Mouse (Mus musculus) heart, embryonic 12.5 days (tissue): ENCODE measurements around the gene Zfp277. TPM values are rescaled to one million over a fixed set of nuclear protein-coding genes. Genes with fewer than 3 reads are reported as not detected.

Experiments
- ATAC-seq: fragments of 200-750 bp; cut with Nextera tagmentation; 2 replicates; pipeline ENCODE4 v1.8.0; 2017; ENCODE audit warnings: moderate TSS enrichment, moderate library complexity; ENCODE audit not compliant: insufficient number of reproducible peaks, low FRiP score
- H3K27ac ChIP-seq: fragments of 300-500 bp; sonication (generic); 2 replicates; pipeline ENCODE4 v1.5.1; 2016; ENCODE audit warnings: mild to moderate bottlenecking, moderate library complexity; ENCODE audit not compliant: poor library complexity, severe bottlenecking
- H3K27me3 ChIP-seq: fragments of 300-500 bp; sonication (generic); replicated peaks from 2 replicates; pipeline ENCODE4 v1.6.1; 2016; ENCODE audit warnings: mild to moderate bottlenecking, moderate library complexity
- H3K36me3 ChIP-seq: fragments of 300-500 bp; sonication (generic); 2 replicates; pipeline ENCODE4 v1.6.1; 2016; ENCODE audit warnings: mild to moderate bottlenecking, moderate library complexity
- H3K4me1 ChIP-seq: fragments of 300-500 bp; sonication (generic); replicated peaks from 2 replicates; pipeline ENCODE4 v1.6.1; 2016; ENCODE audit warnings: mild to moderate bottlenecking
- H3K4me2 ChIP-seq: fragments of 300-500 bp; sonication (generic); 2 replicates; pipeline ENCODE4 v1.6.1; 2016; ENCODE audit warnings: mild to moderate bottlenecking, moderate library complexity
- H3K4me3 ChIP-seq: fragments of 300-500 bp; sonication (generic); 2 replicates; pipeline ENCODE4 v1.5.1; 2016; ENCODE audit warnings: mild to moderate bottlenecking
- H3K9ac ChIP-seq: fragments of 300-500 bp; sonication (generic); 2 replicates; pipeline ENCODE4 v1.6.1; 2016; ENCODE audit warnings: mild to moderate bottlenecking, moderate library complexity
- H3K9me3 ChIP-seq: fragments of 300-500 bp; sonication (generic); replicated peaks from 2 replicates; pipeline ENCODE4 v1.6.1; 2016; ENCODE audit warnings: mild to moderate bottlenecking, moderate library complexity
- WGBS: fragments of 180-500 bp; shearing (Covaris S2); methylation state at CpG from one replicate; pipeline ENCODE4 v1.1.7; 2016; 5-methylcytosine and 5-hydroxymethylcytosine counted together
- polyA plus RNA-seq: library from polyadenylated mRNA; unstranded; fragments of >200 nt; fragmentation: Nextera tagmentation; extraction: Ambion mirVana; gene quantifications from 2 replicates; pipeline ENCODE4 v1.2.1, GENCODE M21; 2016

The Zfp277 gene
- polyA plus RNA-seq, 1 experiment from 2014 or later = 25.6 TPM

GRCm38 (mm10) chr12:40286539-40286938 lies 159.2 kb downstream of the Zfp277 start:
- 81% methylated on average over 4 of the region's 4 CpGs for WGBS
- H3K4me2 ChIP-seq = no peak overlapping the region
- H3K36me3 ChIP-seq = no peaks in the 10 kb centered on the region
- H3K9me3 ChIP-seq = peaks cover 18% of the 10 kb centered on the region
- H3K4me1 ChIP-seq = no peaks in the 10 kb centered on the region
- ATAC-seq = no peak
- no peaks in the 10 kb centered on the region for H3K27me3 ChIP-seq
- H3K4me3 ChIP-seq = no peak overlapping the region
- H3K9ac ChIP-seq = no peak overlapping the region
- no peak overlapping the region for H3K27ac ChIP-seq

- no peak overlapping the region for H3K27ac ChIP-seq
- H3K27me3 ChIP-seq = no peaks in the 10 kb centered on the region
- no peak overlapping the region for H3K4me3 ChIP-seq
- no peak overlapping the region for H3K9ac ChIP-seq
- H3K4me1 ChIP-seq = no peaks in the 10 kb centered on the region
- 87% methylated on average over 4 of the region's 4 CpGs for WGBS
- no peak overlapping the region for H3K4me2 ChIP-seq
- no peak for ATAC-seq
- H3K9me3 ChIP-seq = no peaks in the 10 kb centered on the region
- H3K36me3 ChIP-seq = no peaks in the 10 kb centered on the region
Observed at GRCm38 (mm10) chr12:40280596-40281325, 164.9 kb downstream of the Zfp277 start.

- H3K9me3 ChIP-seq = no peaks in the 10 kb centered on the region
- H3K4me3 ChIP-seq = no peak overlapping the region
- H3K4me1 ChIP-seq = 0 out of 2 replicates have a peak, but pooled peaks cover 4% of the 10 kb centered on the region
- no peaks in the 10 kb centered on the region for H3K36me3 ChIP-seq
- H3K4me2 ChIP-seq = no peak overlapping the region
- WGBS = 76% methylated on average over 3 of the region's 3 CpGs
- no peak overlapping the region for H3K27ac ChIP-seq
- H3K9ac ChIP-seq = no peak overlapping the region
- no peak for ATAC-seq
- H3K27me3 ChIP-seq = no peaks in the 10 kb centered on the region
Observed at GRCm38 (mm10) chr12:40277581-40277980, 168.1 kb downstream of the Zfp277 start.

GRCm38 (mm10) chr12:40274931-40275330 lies 170.8 kb downstream of the Zfp277 start:
- no peaks in the 10 kb centered on the region for H3K36me3 ChIP-seq
- no peaks in the 10 kb centered on the region for H3K27me3 ChIP-seq
- H3K4me1 ChIP-seq = 0 out of 2 replicates have a peak, but pooled peaks cover 4% of the 10 kb centered on the region
- H3K4me2 ChIP-seq = no peak overlapping the region
- H3K4me3 ChIP-seq = no peak overlapping the region
- no peaks in the 10 kb centered on the region for H3K9me3 ChIP-seq
- no peak for ATAC-seq
- H3K9ac ChIP-seq = no peak overlapping the region
- no peak overlapping the region for H3K27ac ChIP-seq

- Histone ChIP-seq H3K9me3 (no peaks in the 10 kb centered on the region), H3K4me2 (no peak overlapping the region), H3K27me3 (no peaks in the 10 kb centered on the region), H3K36me3 (no peaks in the 10 kb centered on the region), H3K9ac (no peak overlapping the region), H3K4me3 (no peak overlapping the region), H3K4me1 (0 out of 2 replicates have a peak, but pooled peaks cover 4% of the 10 kb centered on the region), H3K27ac (no peak overlapping the region)
- ATAC-seq = no peak
- WGBS = 54% methylated on average over 4 of the region's 4 CpGs
Observed at GRCm38 (mm10) chr12:40273339-40273738, 172.4 kb downstream of the Zfp277 start.

GRCm38 (mm10) chr12:40272710-40273109 lies 173.0 kb downstream of the Zfp277 start:
- H3K4me3 ChIP-seq = no peak overlapping the region
- H3K27ac ChIP-seq = no peak overlapping the region
- ATAC-seq = no peak
- H3K27me3 ChIP-seq = no peaks in the 10 kb centered on the region
- H3K9ac ChIP-seq = no peak overlapping the region
- no peaks in the 10 kb centered on the region for H3K9me3 ChIP-seq
- 86% methylated on average over 4 of the region's 4 CpGs for WGBS
- 0 out of 2 replicates have a peak, but pooled peaks cover 4% of the 10 kb centered on the region for H3K4me1 ChIP-seq
- no peak overlapping the region for H3K4me2 ChIP-seq
- H3K36me3 ChIP-seq = no peaks in the 10 kb centered on the region

- no peak overlapping the region for H3K4me3 ChIP-seq
- no peaks in the 10 kb centered on the region for H3K9me3 ChIP-seq
- no peaks in the 10 kb centered on the region for H3K36me3 ChIP-seq
- no peak overlapping the region for H3K4me2 ChIP-seq
- H3K4me1 ChIP-seq = 0 out of 2 replicates have a peak, but pooled peaks cover under 1% of the 10 kb centered on the region
- H3K27me3 ChIP-seq = no peaks in the 10 kb centered on the region
- 68% methylated on average over 2 of the region's 2 CpGs for WGBS
- no peak overlapping the region for H3K9ac ChIP-seq
- H3K27ac ChIP-seq = no peak overlapping the region
- no peak for ATAC-seq
Observed at GRCm38 (mm10) chr12:40268313-40268712, 177.4 kb downstream of the Zfp277 start.

Other genes with a start within 250 kb of the Zfp277 start
- 28.4 and 28.7 TPM in 2 replicates for gene Lsmem1, start 246.4 kb downstream of the Zfp277 start, polyA plus RNA-seq
- gene Ifrd1, start 197.4 kb downstream of the Zfp277 start, polyA plus RNA-seq = 115 and 118 TPM in 2 replicates
- 7.3 and 10.1 TPM in 2 replicates for gene Dock4, start 50 bp upstream of the Zfp277 start, polyA plus RNA-seq